ENCODE assay signal across 17 mouse cellular contexts in the genomic region with DNA sequence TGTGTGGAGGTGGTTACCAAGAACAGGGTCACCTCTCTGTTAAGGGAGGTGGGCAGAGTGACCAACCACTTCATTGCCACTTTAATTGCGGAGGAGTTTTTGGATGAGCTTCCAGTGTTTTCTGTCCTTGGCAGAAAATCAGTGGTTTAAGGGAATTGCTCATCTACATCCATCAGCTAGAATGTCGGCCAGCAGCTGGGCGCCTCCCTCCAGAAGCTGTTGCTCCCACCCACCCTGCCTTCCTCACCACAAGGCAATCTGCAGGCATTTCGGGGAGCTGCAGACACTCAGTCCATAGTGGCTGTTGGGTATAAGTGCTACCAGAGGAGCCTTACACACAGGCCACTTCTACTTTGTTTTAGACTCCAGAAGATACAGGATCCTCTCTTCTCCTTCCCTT. TPM values are rescaled to one million over a fixed set of nuclear protein-coding genes. Genes with fewer than 3 reads are reported as not detected.
DNase-seq lines count a peak whose midpoint lies in the region; ATAC-seq lines count a peak whose summit lies in the region.
"Had no signal": no experiment of that assay in that cellular context is flagged by ENCODE, and none has a peak within 500 bp of the region (broad histone marks: within the 10 kb centered on the region; RNA-seq: fewer than 3 reads in every experiment).

No protein-coding gene starts in this region.

- H3K9ac ChIP-seq in forebrain, embryonic 14.5 days (ENCODE audit: low read length), result no peak overlapping the region
- H3K9ac ChIP-seq in forebrain, embryonic 11.5 days (ENCODE audit: low read length), result no peak overlapping the region
- no peak overlapping the region for H3K9ac ChIP-seq in hindbrain, embryonic 12.5 days
- no peak overlapping the region for H3K9ac ChIP-seq in hindbrain, embryonic 14.5 days
- H3K9ac ChIP-seq: heart, embryonic 12.5 days; intestine, embryonic 15.5 days; limb, embryonic 13.5 days had no signal

- H3K9me3 ChIP-seq in forebrain, embryonic 14.5 days (replicated peaks; ENCODE audit: control insufficient read depth, low read length), result no peaks in the 10 kb centered on the region
- no peaks in the 10 kb centered on the region for H3K9me3 ChIP-seq in forebrain, embryonic 11.5 days (ENCODE audit: control insufficient read depth, low read length)
- no peaks in the 10 kb centered on the region for H3K9me3 ChIP-seq in hindbrain, embryonic 12.5 days (replicated peaks)
- H3K9me3 ChIP-seq in hindbrain, embryonic 14.5 days (ENCODE audit: control insufficient read depth, low read length), result no peaks in the 10 kb centered on the region
- H3K9me3 ChIP-seq: heart, embryonic 12.5 days; hindbrain, embryonic 10.5 days; intestine, embryonic 15.5 days; limb, embryonic 13.5 days had no signal

- no peaks in the 10 kb centered on the region for H3K36me3 ChIP-seq in forebrain, embryonic 14.5 days (ENCODE audit: control insufficient read depth, insufficient read depth, low read length)
- no peaks in the 10 kb centered on the region for H3K36me3 ChIP-seq in forebrain, embryonic 11.5 days (ENCODE audit: control insufficient read depth, insufficient read depth, low read length)
- no peaks in the 10 kb centered on the region for H3K36me3 ChIP-seq in hindbrain, embryonic 12.5 days
- H3K36me3 ChIP-seq in hindbrain, embryonic 14.5 days (replicated peaks; ENCODE audit: control insufficient read depth, insufficient read depth), result no peaks in the 10 kb centered on the region
- H3K36me3 ChIP-seq: heart, embryonic 12.5 days; hindbrain, embryonic 10.5 days; intestine, embryonic 15.5 days; limb, embryonic 13.5 days had no signal

- no peak overlapping the region for H3K27ac ChIP-seq in forebrain, embryonic 14.5 days (ENCODE audit: low read depth, low read length)
- H3K27ac ChIP-seq in forebrain, embryonic 11.5 days (ENCODE audit: low read depth, low read length), result no peak overlapping the region
- no peak overlapping the region for H3K27ac ChIP-seq in hindbrain, embryonic 12.5 days
- no peak overlapping the region for H3K27ac ChIP-seq in hindbrain, embryonic 14.5 days
- H3K27ac ChIP-seq: intestine, embryonic 15.5 days; limb, embryonic 13.5 days had no signal

- WGBS in forebrain, embryonic 14.5 days, result 60% methylated on average over 4 of the region's 4 CpGs
- 72% methylated on average over 4 of the region's 4 CpGs for WGBS in forebrain, embryonic 11.5 days
- WGBS in hindbrain, embryonic 12.5 days, result 73% methylated on average over 4 of the region's 4 CpGs
- WGBS in hindbrain, embryonic 14.5 days, result 74% methylated on average over 4 of the region's 4 CpGs

- no peak for ATAC-seq in forebrain, embryonic 14.5 days
- no peak for ATAC-seq in forebrain, embryonic 11.5 days (replicated peaks; ENCODE audit: low FRiP score)
- no peak for ATAC-seq in hindbrain, embryonic 12.5 days (ENCODE audit: low FRiP score)
- ATAC-seq in hindbrain, embryonic 14.5 days (ENCODE audit: low FRiP score), result no peak
- ATAC-seq: activated CD4-positive, CD25-positive, alpha-beta regulatory T cell, adult 4 months; CD4-positive, CD25-positive, alpha-beta regulatory T cell, adult 4 months had no signal

- peak; percentile 20 for DNase-seq in forebrain, embryonic 14.5 days (ENCODE audit: low spot score)
- no peak for DNase-seq in forebrain, embryonic 11.5 days (ENCODE audit: low spot score)
- peak; percentile 51 for DNase-seq in 3134 (ENCODE audit: extremely low read depth, insufficient read length, low spot score)
- peak; percentile 78 for DNase-seq in brain, adult 2 months (ENCODE audit: low read depth, low spot score)
- peak; percentile 35 to 85 for DNase-seq in left cerebral cortex, postnatal 25 days (ENCODE audit: low spot score in 2 of 2)
- no peak for DNase-seq in hindbrain, embryonic 14.5 days (ENCODE audit: low spot score)
- DNase-seq: gastrocnemius, postnatal 14 days; kidney, postnatal 4 days had no signal

- H3K4me1 ChIP-seq in forebrain, embryonic 14.5 days (ENCODE audit: control insufficient read depth, insufficient read depth, low read length), result peaks cover 3% of the 10 kb centered on the region; the same call in 1 of the 2 replicates
- no peaks in the 10 kb centered on the region for H3K4me1 ChIP-seq in forebrain, embryonic 11.5 days (replicated peaks; ENCODE audit: control insufficient read depth, insufficient read depth, low read length)
- H3K4me1 ChIP-seq in hindbrain, embryonic 12.5 days, result peaks cover 7% of the 10 kb centered on the region
- peaks cover 10% of the 10 kb centered on the region for H3K4me1 ChIP-seq in hindbrain, embryonic 14.5 days (replicated peaks; ENCODE audit: control insufficient read depth, insufficient read depth, low read length)

- no peak overlapping the region for H3K4me2 ChIP-seq in forebrain, embryonic 14.5 days (ENCODE audit: low read length)
- H3K4me2 ChIP-seq in forebrain, embryonic 11.5 days (ENCODE audit: low read depth, low read length, severe bottlenecking), result no peak overlapping the region
- H3K4me2 ChIP-seq in hindbrain, embryonic 12.5 days (replicated peaks), result no peak overlapping the region
- H3K4me2 ChIP-seq in hindbrain, embryonic 14.5 days (replicated peaks), result no peak overlapping the region
- H3K4me2 ChIP-seq: midbrain, embryonic 11.5 days had no signal

- intact Hi-C loops in left cerebral cortex, postnatal 25 days (cut with DNase I), result loop anchor here (5.0 to 10.0 kb wide), 4 partner anchors 359 to 1331 kb away; no protein-coding TSS in a partner anchor

- H3K4me3 ChIP-seq in forebrain, embryonic 14.5 days (ENCODE audit: low read depth, low read length), result no peak overlapping the region
- H3K4me3 ChIP-seq in forebrain, embryonic 11.5 days (ENCODE audit: low read depth, low read length), result no peak overlapping the region
- no peak overlapping the region for H3K4me3 ChIP-seq in hindbrain, embryonic 12.5 days
- H3K4me3 ChIP-seq in hindbrain, embryonic 14.5 days (replicated peaks; ENCODE audit: low read length), result no peak overlapping the region
- H3K4me3 ChIP-seq: heart, embryonic 12.5 days; intestine, embryonic 15.5 days; myocyte had no signal

- no peaks in the 10 kb centered on the region for H3K27me3 ChIP-seq in forebrain, embryonic 14.5 days (replicated peaks; ENCODE audit: control insufficient read depth, insufficient read depth, low read length)
- H3K27me3 ChIP-seq in forebrain, embryonic 11.5 days (ENCODE audit: control insufficient read depth, insufficient read depth, low read length), result no peaks in the 10 kb centered on the region; the same call in 1 of the 2 replicates
- no peaks in the 10 kb centered on the region; the same call in 1 of the 2 replicates for H3K27me3 ChIP-seq in hindbrain, embryonic 12.5 days
- no peaks in the 10 kb centered on the region for H3K27me3 ChIP-seq in hindbrain, embryonic 14.5 days (ENCODE audit: control insufficient read depth, insufficient read depth, low read length)

RNA-seq across cellular contexts. Expression of gene Rprm, which starts 0.9 kb away (rescaled TPM):
- 81.9 and 87.7 TPM in 2 replicates for polyA plus RNA-seq in forebrain, embryonic 14.5 days (2014; fragmentation: Nextera tagmentation; extraction: Ambion mirVana)
- polyA plus RNA-seq in forebrain, embryonic 11.5 days (2014; fragmentation: Nextera tagmentation; extraction: Ambion mirVana), result 28.0 and 33.8 TPM in 2 replicates
- 10 to 100 TPM; 81.3 to 97.1 TPM for total RNA-seq in left cerebral cortex, postnatal 25 days (2021)
- 91.2 and 100 TPM in 2 replicates for polyA plus RNA-seq in hindbrain, embryonic 12.5 days (2016; fragmentation: Nextera tagmentation; extraction: Ambion mirVana)
- polyA plus RNA-seq in hindbrain, embryonic 14.5 days (2014; fragmentation: Nextera tagmentation; extraction: Ambion mirVana), result 68.0 and 83.1 TPM in 2 replicates
- polyA plus RNA-seq: activated CD4-positive, CD25-positive, alpha-beta regulatory T cell, adult 4 months; CD4-positive, CD25-positive, alpha-beta regulatory T cell, adult 4 months had no signal

Comparison
In these comparisons a context has a peak if more than half of its experiments do, and no peak if none do; other contexts are left out.
1. DNase-seq: peak in forebrain, embryonic 14.5 days (single experiment), 3134 (single experiment), brain, adult 2 months (single experiment) and left cerebral cortex, postnatal 25 days (2 of 2); none in forebrain, embryonic 11.5 days (single experiment) and hindbrain, embryonic 14.5 days (single experiment).